Mouse (Mus musculus) thymus, postnatal 0 days (tissue): Measurements from ENCODE around the gene Cox19. TPM values are rescaled to one million over a fixed set of nuclear protein-coding genes. Genes with fewer than 3 reads are reported as not detected.
"Not testable (repeated sequence)": the region's sequence is repeated elsewhere in the genome, so short reads cannot be mapped to it uniquely, and the experiment has no call there.

Experiments used
- DNase-seq: peaks from one replicate; pipeline ENCODE4 v3.0.0-alpha.2; 2015; ENCODE audit warnings: low spot score
- polyA plus RNA-seq: library from polyadenylated mRNA; unstranded; fragments of >200 nt; fragmentation: Nextera tagmentation; extraction: Ambion mirVana; gene quantifications from 2 replicates; pipeline ENCODE4 v1.2.1, GENCODE M21; 2015

Gene Cox19
- polyA plus RNA-seq, 1 experiment from 2014 or later, result 112 TPM

GRCm38 (mm10) chr5:139364260-139364910, 13.2 kb upstream of the Cox19 start:
- DNase-seq, result peak; percentile 82

GRCm38 (mm10) chr5:139363858-139364257, 12.6 kb upstream of the Cox19 start:
- DNase-seq, result no peak

DNA sequence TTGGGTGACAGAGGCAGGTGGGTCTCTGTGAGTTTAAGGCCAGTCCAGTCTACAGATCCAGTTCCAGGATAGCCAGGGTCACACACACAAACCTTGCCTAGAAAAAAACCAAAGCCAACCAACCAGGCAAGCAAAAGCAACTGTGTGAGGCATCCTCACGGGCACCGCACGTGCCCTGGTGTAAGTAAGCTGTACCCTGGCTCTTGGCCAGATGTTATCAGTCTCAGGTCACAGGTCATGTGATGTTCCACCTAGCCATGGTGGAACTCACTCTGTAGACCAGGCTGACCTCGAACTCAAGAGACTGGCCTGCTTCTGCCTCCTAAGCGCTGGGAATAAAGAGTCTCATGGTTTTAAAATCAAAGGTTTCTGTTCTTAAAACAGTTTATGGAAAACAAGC, 8.0 kb upstream of the Cox19 start:
- no peak for DNase-seq

DNA sequence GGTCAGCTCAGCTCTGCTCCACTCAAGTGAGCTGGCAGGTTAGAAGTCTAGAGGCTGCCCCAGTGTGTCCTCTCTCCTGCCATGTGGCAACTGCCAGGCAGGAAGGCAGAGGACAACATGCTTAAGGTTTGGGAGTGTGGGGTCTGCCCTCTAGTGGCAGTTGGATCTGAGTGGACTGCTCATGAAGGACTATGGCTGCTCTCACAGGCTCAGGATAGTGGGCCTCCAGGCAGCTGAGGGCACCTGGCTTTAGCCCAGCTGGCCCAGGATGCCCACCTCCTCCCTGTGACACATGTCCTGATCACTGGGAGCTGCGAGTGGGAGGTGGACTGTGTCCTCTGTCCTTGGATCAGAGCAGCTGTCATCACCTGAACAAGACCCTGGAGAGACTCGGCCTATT, 7.4 kb upstream of the Cox19 start:
- peak; percentile 66 for DNase-seq

DNA sequence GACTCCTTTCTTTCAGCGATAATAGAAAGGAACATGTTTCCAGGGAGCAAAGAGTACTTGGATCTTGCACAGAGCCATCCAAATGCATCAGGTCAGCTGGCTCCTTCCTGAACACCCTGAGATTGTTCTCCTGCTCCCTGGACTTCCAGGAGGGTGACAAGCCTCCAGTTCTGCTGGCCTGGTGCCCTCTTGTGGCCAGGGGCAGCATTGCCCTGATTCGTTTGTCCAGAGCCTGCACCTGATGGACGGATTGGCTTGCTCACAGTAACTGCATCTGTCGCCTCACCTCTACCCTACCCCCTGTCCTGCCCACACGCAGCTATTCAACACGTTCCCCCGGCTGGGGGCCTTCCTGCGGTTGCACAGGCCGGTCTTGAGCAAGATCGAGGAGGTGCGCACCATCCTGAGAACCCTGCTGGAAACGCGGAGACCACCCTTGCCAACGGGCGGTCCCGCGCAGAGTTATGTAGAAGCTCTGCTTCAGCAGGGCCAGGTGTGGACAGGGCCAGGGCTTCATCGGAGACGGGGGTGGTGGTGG, 4.1 kb upstream of the Cox19 start:
- DNase-seq, result peak; percentile 63

- DNase-seq, result no peak
Measured at GRCm38 (mm10) chr5:139353946-139354345, 2.7 kb upstream of the Cox19 start.

GRCm38 (mm10) chr5:139353496-139353895, 2.3 kb upstream of the Cox19 start:
- peak; percentile 90 for DNase-seq

DNA sequence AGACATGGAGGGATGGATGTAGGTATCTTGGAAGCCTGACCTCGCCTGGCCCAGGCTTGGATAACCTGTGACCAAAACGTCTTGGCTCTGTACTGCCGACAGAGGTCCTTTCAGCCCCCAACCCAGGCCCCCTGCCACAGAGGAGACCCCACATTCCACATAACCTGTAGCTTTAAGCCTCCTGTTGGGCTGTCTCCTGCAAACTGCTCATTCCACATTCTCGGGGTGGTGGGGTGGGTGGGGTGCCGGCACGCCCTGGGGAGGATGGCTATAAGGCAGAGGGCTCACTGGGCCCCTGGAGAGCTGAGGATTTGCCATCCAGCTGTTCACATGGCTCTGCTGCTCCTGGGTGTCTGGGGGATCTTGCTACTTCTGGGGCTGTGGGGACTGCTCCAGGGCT, 1.1 kb upstream of the Cox19 start, which contains the start of gene Cyp2w1:
Gene Cyp2w1 (plus strand): TSS at position 301 of the 400 bp plus-strand sequence.
- DNase-seq, result no peak

DNA sequence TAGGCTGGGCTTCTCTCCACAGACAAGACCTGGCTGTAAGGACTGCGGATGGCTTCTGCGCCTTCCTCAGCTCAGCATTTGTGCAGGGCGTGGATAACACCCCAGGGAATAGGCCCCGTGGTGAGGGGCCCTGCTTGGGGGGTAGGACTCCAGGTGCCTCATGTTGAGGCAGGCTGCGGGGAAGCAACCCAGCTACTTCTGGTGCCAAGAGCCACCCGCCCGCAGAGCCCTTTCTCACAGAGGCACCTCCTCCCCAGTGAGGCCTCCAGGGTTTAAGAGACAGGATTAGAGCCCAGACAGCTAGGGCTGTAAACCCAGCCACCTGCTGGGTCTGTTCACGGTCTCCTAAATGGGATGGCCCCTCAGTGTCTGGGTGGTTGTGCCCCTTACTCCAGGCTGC, 410 bp upstream of the Cox19 start:
- peak; percentile 91 for DNase-seq

- no peak for DNase-seq
Measured at GRCm38 (mm10) chr5:139349713-139350112, 1.5 kb downstream of the Cox19 start.

DNA sequence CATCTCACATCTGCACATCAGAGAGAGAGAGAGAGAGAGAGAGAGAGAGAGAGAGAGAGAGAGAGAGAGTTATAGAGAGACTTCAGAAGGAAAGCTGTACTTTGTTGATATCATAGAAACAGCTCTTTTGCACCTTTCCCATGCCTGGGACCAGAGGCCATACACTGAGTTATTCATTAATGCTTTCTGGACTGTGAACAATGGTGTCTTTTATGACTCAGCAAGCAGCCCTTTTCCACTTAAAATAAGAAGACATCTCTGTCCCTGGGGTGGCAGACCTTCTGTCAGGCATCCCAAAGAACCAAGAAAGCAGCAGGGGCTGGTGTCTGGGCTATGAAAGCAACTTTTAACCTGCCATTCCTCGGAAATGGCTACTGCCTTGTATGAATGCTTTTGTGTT, 4.0 kb downstream of the Cox19 start:
- no peak for DNase-seq

GRCm38 (mm10) chr5:139345364-139345714, 5.9 kb downstream of the Cox19 start:
- DNase-seq, result no peak

GRCm38 (mm10) chr5:139344687-139345363, 6.4 kb downstream of the Cox19 start:
- peak; percentile 95 for DNase-seq

DNA sequence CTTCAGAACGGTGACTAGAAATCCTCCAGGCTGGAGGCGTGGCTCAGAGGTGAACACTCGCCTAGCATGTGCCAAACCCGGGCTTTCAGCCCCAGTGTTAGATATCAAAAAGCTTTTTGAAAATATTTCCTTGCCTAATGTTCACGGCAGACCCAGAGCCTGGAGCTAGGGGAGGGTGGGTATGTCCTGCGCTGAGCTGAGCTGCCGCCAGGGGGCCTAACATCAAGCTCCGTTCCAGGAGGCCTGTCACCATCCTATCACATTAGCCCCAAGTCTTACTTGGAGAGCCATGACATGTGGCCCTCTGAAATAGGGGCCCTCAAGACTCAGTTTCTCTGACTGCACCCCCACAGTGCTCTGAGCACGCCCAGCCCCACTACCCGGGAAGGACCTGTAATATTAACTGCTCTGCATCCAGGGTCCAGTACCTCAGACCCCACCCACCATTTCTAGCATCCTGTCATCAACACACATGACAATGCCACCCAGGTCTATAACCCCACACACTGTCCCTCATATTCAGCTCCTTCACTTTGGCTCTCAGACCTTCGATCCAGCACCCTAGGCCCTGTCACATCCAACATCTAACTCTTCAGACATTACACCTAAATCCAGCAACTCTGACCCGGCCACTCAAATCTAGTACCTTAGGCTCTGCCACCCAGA, 7.1 kb downstream of the Cox19 start:
- peak; percentile 82 for DNase-seq

- no peak for DNase-seq
Measured at GRCm38 (mm10) chr5:139338891-139339290, 12.3 kb downstream of the Cox19 start.

GRCm38 (mm10) chr5:139338403-139338802, 12.8 kb downstream of the Cox19 start:
- DNase-seq, result no peak

DNA sequence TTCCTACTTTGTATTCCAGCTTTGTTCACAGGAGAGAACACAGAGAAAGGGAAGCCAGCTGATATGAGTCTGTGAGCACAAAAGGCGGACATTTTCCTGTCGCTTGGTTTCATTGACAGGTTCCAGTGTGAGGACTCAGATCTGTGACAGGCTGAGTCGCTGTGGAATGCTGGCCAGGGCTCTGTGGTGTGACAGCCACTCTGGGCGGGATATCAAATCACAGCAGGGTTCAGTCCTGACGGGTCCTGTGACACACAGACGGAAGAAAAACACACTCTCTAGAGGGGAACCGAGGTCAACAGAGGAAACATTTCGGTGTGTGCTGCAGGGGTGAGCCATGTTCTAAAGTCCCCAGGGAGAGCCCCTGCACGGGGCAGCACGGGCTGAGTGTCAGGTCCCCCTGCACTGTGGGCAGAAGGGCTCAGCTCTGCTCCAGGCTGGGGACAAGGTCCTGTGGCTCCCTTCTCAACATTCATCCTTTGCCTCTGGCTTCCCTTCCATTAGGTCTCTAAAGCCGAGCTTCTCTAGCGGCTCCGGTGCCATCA, 13.3 kb downstream of the Cox19 start:
- no peak for DNase-seq

- DNase-seq, result no peak
Measured at GRCm38 (mm10) chr5:139335634-139336033, 15.6 kb downstream of the Cox19 start.

GRCm38 (mm10) chr5:139334394-139334793, 16.8 kb downstream of the Cox19 start:
- not testable (repeated sequence) for DNase-seq

DNA sequence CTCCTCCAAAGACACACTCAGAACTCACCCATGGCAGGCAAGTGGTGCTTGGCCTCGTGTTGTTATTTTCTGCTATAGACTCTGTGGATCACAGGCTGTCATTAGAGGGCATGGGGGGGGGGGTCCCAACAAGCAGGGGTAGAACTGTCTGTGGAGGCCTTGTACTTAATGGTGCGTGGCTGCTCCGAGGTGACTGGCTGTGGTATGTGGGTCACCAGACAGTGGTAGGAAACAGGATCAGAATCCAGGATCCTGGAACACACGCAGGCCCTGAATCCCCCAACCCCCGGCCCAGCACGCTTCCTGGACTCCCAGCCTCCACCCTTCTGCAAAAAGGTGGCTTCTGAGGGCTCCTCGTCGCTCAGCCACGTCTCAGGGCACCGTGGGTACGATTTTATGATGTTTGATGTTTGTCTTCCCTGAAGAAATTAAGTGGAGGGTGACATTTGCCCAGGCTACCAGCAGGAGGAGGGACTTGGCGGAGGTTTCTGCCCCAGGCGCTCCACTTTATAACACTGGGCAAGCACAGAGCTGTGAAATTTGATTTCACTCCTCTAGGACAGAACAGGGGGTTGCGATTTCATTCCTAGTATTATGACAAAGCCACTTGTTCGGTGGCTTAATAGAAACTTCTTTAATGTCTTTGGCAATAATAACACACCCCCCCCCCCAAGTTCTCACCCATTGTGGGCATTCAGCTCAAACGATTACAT, 17.8 kb downstream of the Cox19 start:
- DNase-seq, result no peak

DNA sequence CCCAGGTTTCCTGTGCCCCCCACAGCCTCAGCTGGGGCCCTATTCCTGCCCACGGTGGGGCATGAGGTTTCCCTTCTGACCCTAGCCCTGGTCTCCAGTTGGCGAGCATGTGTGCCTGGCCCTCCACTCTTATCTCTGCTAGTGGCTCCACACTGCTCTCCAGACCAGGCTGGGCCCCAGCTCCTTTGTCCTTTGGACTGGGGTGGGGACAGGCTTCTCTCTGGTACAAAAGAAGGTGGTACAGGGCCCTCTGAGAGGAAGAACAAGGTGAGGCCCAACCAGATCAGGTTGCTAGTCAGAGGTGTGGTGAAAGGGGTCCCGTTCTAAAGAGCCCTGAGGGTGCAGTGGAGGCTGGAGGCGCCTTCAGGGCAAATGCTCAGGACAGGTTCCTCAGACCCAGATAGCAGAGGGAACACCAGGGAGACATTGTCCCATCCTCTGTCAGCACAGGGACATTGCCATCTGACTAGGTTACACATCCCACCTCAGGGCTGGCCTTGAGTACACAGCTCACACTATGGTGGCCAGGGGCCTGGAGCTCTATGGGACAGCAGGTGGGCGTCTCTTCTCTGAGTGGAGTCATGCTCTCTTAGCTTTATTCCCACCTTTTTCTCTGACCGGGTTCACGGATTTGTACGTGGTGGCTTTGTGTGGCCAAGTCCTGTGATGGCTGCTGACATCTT, 18.5 kb downstream of the Cox19 start:
- no peak for DNase-seq
